Mouse (Mus musculus): ENCODE measurements around the gene Lrrc10b.

Lrrc10b gene

GRCm38 (mm10) chr19:10437521-10437920, 19.8 kb downstream of the Lrrc10b start:
- DNase-seq: peak; percentile 73

GRCm38 (mm10) chr19:10436726-10437125, 20.5 kb downstream of the Lrrc10b start:
- no peak for DNase-seq

GRCm38 (mm10) chr19:10435908-10436307, 21.4 kb downstream of the Lrrc10b start:
- peak; percentile 84 for DNase-seq

GRCm38 (mm10) chr19:10434927-10435326, 22.3 kb downstream of the Lrrc10b start:
- no peak for DNase-seq

GRCm38 (mm10) chr19:10433879-10434540, 23.3 kb downstream of the Lrrc10b start:
- no peak for DNase-seq

DNA sequence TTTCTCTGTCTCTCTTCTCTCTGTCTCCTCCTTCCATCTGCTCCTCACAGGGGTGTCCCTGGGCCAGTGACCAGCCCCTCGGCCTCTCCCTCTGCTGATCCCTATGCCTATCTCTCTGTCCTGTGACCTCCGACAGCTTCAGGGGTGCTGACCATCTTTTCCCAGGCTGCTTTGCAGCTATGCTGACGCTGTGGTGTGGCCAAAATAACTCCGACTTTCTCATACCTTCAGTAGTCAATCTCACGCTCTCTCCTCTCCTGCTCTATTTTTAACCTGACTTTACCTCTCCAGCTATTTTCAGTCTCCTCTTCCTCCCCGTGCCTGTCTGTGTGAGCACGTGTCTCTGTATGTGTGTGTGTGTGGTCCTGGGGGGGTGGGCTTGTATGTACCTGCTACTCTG, 24.0 kb downstream of the Lrrc10b start:
- DNase-seq: no peak

- no peak for DNase-seq
These were observed 25.4 kb downstream of the Lrrc10b start for GRCm38 (mm10) chr19:10431841-10432240.

DNA sequence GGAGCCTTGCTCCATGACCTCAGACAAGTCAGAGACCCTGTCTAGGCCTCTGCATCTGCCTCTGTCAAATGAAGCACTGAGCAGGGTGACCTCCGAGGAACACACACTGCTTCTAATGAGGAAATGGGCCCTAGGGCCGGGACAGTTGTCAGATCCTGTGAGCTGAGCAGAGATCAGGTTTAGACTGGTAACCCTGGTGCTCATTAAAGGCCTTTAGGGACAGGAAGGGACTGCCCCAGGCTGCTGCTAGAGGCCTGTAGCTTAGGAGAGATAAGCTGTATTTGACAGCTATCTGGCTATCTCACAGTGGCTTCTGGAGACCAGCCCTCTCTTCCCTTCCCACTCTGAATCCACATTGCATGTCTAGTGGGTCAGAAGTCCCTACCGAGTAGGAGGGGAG, 25.9 kb downstream of the Lrrc10b start:
- no peak for DNase-seq

- no peak for DNase-seq
These were observed 27.9 kb downstream of the Lrrc10b start for GRCm38 (mm10) chr19:10429371-10429770.

DNA sequence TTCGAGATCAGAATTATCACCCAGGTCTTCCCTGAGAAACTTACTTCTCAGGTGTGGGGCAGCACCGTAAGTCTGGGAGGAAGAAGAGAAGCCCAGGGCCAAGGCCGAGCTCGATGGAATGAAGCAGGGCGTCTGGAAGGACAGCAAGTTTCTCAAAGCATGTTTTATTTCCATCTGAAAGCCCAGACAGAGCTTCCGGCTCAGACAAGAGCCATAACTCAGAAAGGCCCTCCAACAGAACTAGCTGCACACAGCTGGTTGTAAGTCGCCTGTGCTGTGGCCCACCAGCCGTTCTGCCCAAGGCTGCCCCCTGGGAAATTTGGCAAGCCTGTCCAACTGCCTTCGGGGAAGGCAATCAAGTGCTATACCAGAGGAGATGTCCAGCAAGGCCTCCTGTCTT, 29.8 kb downstream of the Lrrc10b start:
- peak; percentile 25 for DNase-seq

DNA sequence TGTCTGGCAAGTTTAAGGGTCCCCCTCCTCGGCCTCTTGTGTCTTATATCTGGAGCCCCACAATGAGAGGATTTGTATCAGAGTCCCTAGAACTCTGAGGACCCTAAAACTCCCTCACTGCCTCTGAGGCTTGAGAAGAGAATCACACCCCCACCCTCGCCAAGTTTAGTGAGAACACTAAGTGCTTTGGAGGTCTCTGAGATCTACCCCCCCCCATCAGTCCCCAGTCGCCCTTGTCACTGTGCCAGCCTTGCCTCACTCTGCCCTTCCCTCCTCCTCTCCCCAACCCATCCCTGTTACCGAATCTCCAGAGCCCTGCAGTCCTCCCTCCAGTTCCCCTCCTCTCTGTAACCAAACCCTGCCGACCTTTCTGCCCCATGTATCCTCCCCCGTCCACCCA, 30.5 kb downstream of the Lrrc10b start:
- DNase-seq: no peak

DNA sequence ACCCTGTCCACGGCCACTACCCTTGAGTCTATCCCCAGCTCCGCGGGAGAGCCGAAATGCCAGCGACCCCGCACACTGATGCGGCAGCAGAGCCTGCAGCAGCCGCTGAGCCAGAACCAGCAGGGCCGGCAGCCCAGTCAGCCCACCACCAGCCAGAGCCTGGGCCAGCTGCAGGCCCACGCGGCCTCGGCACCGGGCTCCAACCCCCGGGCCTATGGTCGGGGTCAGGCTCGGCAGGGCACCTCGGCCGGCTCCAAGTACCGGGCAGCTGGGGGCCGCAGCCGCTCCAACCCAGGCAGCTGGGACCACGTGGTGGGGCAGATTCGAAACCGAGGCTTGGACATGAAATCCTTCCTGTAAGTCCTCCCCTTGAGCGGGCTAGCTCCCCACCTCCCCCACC, 31.0 kb downstream of the Lrrc10b start:
- no peak for DNase-seq

GRCm38 (mm10) chr19:10425484-10426270, 31.6 kb downstream of the Lrrc10b start:
- no peak for DNase-seq

DNA sequence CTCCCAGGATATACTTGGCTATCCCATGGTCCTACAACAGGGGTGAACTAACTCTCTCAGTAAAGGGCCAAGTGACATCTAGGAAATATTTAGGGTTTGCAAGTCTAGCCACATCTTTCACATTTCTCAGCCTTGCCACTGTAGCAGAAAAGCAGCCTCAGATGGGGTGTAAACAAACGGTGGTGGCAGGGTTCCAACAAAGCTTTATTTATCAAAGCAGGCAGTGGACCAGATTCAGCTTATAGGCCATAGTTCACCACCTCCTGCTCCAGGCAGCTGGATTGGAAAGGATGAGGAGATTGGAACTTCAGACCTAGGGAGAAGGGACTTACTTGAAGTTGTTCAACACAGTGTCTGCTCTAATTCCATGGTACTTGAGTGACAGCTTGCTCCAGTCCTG, 32.5 kb downstream of the Lrrc10b start:
- DNase-seq: peak; percentile 36

DNA sequence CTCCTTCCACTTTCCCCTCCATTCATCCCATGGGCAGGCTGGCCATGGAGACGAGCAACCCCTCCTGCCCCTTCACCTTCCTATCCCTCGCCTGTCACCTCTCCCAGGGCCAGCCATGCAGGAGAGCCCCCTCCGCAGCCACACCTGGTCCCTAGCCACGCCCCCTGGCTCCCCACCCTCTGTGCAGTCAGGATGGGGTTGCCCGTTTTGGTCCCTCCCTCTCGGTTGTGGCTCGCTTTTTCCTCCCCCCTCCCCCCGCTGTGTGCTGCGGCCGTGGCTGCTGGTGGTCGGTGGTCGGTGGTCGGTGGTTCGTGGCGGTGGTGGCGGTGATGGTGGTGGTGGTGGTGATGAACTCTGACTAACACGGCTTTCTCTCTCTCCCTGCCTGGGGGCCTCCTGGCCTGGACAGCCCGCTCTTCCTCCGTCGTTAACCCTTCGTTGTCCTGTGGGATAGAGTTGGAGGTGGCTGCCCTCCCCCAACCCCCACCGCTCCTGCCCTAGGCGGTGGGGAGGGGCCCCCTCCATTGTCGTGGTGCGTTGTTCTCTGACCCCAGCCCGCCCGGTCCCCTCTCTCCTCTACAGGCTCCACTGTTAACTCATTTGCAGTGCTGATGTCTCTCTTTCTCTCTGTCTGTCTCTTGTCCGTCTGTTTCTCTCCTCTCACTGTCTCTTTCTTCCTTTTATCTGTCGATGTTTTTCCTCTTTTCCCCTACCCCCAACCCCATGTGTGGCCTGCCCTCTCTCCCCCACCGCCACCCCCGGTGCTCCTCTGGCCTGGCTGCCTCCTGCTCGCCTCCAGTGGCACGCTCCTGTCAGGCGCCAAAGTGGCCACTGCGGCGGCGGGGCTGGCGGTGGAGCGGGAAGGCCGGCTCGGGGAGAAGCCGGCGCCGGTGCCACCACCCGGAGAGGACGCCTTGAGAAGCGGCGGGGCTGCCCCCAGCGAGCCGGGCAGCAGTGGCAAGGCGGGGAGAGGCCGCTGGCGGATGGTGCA, 35.0 kb downstream of the Lrrc10b start:
- DNase-seq: no peak

- peak; percentile 42 for DNase-seq
These were observed 39.8 kb downstream of the Lrrc10b start for GRCm38 (mm10) chr19:10417436-10417835.

GRCm38 (mm10) chr19:10416889-10417288, 40.4 kb downstream of the Lrrc10b start:
- DNase-seq: peak; percentile 60

DNA sequence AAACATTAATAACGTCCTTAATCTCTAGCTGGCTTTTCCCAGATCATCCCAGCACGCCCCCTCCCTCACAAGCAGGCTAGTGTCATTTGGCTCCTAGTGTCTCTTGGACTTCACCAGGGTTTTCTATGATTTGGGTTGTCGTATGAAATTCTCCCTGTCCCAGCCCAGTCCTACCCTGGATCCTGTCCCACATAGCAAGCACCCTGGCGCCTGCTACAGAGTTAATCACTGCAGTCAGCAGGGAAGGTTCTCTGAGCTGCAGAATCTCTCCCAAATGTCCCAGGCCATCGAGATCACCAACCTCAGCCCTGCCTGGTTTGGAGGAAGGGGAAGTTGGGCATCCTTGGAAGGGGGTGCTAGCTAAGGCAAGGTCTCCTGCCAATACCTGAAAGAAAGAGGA, 41.8 kb downstream of the Lrrc10b start:
- no peak for DNase-seq

DNA sequence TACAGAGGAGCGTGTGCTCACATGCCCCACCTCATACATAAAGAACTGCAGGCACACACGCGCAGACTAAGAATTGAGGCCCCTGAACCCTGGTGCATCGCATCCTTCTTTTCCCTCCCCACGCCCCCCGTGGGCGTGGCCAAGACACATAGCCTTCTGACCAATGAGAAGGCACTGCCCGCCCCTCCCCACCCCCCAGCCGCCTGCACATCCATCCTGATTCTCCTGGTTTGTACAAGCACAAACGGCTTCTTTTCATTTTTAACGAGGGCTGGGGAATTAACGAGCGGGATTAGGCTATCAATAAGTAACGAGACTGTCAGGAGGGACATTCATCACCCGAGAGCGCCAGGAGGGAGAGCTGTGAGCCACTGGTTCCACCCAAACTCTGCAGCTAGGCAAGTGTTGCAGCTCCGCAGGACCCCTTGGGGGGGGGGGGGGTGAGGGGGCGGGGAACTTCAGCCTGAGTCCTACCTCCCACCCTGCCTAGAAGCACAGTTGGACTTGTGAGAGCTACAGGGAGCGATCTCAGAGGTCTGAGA, 43.5 kb downstream of the Lrrc10b start:
- DNase-seq: peak; percentile 43

All from kidney, adult 9 months (tissue).